Mouse (Mus musculus) urinary bladder, adult 18-20 months (tissue): ENCODE results near the gene Syt7.

Source experiments
- DNase-seq, 2 experiments: peaks; one replicate each; pipeline ENCODE4 v3.0.0; 2022; ENCODE audit warnings: low spot score in 2 of 2, mixed read lengths in 2 of 2

Gene Syt7

GRCm38 (mm10) chr19:10389391-10390098, 655 bp downstream of the Syt7 start:
- no peak for DNase-seq

GRCm38 (mm10) chr19:10390099-10390680, 1.3 kb downstream of the Syt7 start:
- DNase-seq = no peak

GRCm38 (mm10) chr19:10391028-10391427, 2.1 kb downstream of the Syt7 start:
- DNase-seq = no peak

- no peak for DNase-seq
Observed at GRCm38 (mm10) chr19:10391995-10392394, 3.1 kb downstream of the Syt7 start.

- no peak for DNase-seq
Observed at GRCm38 (mm10) chr19:10393471-10393870, 4.6 kb downstream of the Syt7 start.

GRCm38 (mm10) chr19:10393874-10394500, 5.1 kb downstream of the Syt7 start:
- no peak for DNase-seq

GRCm38 (mm10) chr19:10395174-10395573, 6.3 kb downstream of the Syt7 start:
- DNase-seq = no peak

GRCm38 (mm10) chr19:10396962-10397361, 8.1 kb downstream of the Syt7 start:
- DNase-seq = no peak

GRCm38 (mm10) chr19:10397479-10398153, 8.7 kb downstream of the Syt7 start:
- DNase-seq = no peak

GRCm38 (mm10) chr19:10398296-10398695, 9.4 kb downstream of the Syt7 start:
- no peak for DNase-seq

- peak; percentile 15 to 38 for DNase-seq
Observed at GRCm38 (mm10) chr19:10402771-10403494, 14.0 kb downstream of the Syt7 start.

GRCm38 (mm10) chr19:10403593-10404380, 14.9 kb downstream of the Syt7 start:
- no peak for DNase-seq

GRCm38 (mm10) chr19:10404424-10404823, 15.5 kb downstream of the Syt7 start:
- DNase-seq = no peak

GRCm38 (mm10) chr19:10404911-10405310, 16.0 kb downstream of the Syt7 start:
- no peak for DNase-seq

- no peak for DNase-seq
Observed at GRCm38 (mm10) chr19:10413701-10414242, 24.9 kb downstream of the Syt7 start.

- no peak for DNase-seq
Observed at GRCm38 (mm10) chr19:10415508-10415907, 26.6 kb downstream of the Syt7 start.

GRCm38 (mm10) chr19:10416889-10417288, 28.0 kb downstream of the Syt7 start:
- DNase-seq = no peak

GRCm38 (mm10) chr19:10417436-10417835, 28.5 kb downstream of the Syt7 start:
- DNase-seq = no peak

GRCm38 (mm10) chr19:10421986-10422976, 33.4 kb downstream of the Syt7 start:
- no peak for DNase-seq
